14 mouse cellular contexts compared by ENCODE assay signal in the genomic region with DNA sequence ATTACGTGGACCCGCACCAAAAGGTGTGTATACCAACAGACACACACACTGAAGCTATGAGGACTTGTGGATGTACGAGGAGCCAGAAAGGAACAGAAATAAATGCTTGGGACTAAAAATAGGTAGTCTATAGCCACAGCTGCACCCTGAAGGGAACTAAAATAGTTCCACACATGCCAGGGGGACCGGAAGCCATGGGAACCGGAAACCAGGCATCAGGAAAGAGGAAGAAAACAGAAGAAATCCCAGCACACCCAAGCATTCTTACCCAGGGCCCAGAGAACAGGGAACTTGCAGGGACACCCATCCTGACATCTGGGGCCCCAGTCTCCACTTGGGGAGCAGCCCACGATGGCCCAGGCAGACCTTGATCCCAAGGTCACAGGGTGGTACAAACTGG. TPM values are rescaled to one million over a fixed set of nuclear protein-coding genes. Genes with fewer than 3 reads are reported as not detected.
A peak's percentile ranks its signal among the peaks of the same experiment; 100 is the strongest.
DNase-seq lines count a peak whose midpoint lies in the region; ATAC-seq lines count a peak whose summit lies in the region.
"Had no signal": no experiment of that assay in that cellular context is flagged by ENCODE, and none has a peak within 500 bp of the region (broad histone marks: within the 10 kb centered on the region; RNA-seq: fewer than 3 reads in every experiment).

No protein-coding gene starts in this region.

- no peaks in the 10 kb centered on the region for H3K27me3 ChIP-seq in liver, embryonic 15.5 days

- H3K4me1 ChIP-seq in liver, embryonic 15.5 days (replicated peaks): peaks cover 62% of the 10 kb centered on the region

- DNase-seq in gastrocnemius, postnatal 14 days: peak; percentile 28
- no peak for DNase-seq in gastrocnemius, adult 8-10 months (ENCODE audit: low spot score in 2 of 2)
- no peak for DNase-seq in liver
- peak; percentile 62 for DNase-seq in heart, adult 8-10 months (ENCODE audit: low spot score)
- no peak for DNase-seq in cerebellum, postnatal 36 days
- DNase-seq in embryo, embryonic 10 days (ENCODE audit: low spot score): no peak
- DNase-seq: B cell, adult 2 months; cerebellum, adult 18-20 months; thymus, postnatal 36 days had no signal

- no peak overlapping the region for H3K9ac ChIP-seq in liver, embryonic 15.5 days
- H3K9ac ChIP-seq: hindbrain, embryonic 14.5 days had no signal

- H3K4me3 ChIP-seq in liver, embryonic 15.5 days (replicated peaks): no peak overlapping the region

- H3K36me3 ChIP-seq in liver, embryonic 15.5 days (replicated peaks): peaks cover 21% of the 10 kb centered on the region; the same call in 1 of the 2 replicates

- ATAC-seq in liver, embryonic 15.5 days (ENCODE audit: insufficient read depth): no peak
- peak; percentile 53 for ATAC-seq in megakaryocyte progenitor cell, adult 5-6 weeks (replicated peaks; ENCODE audit: poor library complexity)
- ATAC-seq: midbrain, embryonic 16.5 days had no signal

- intact Hi-C loops in gastrocnemius, postnatal 14 days (cut with DNase I; ENCODE audit: low total_unique reads): no loop called here

- H3K9me3 ChIP-seq in liver, embryonic 15.5 days (replicated peaks): no peaks in the 10 kb centered on the region

- WGBS in liver, embryonic 15.5 days (ENCODE audit: insufficient replicate concordance): 52% methylated on average over 6 of the region's 6 CpGs

- H3K4me2 ChIP-seq in liver, embryonic 15.5 days: no peak overlapping the region
- H3K4me2 ChIP-seq: hindbrain, embryonic 14.5 days had no signal

- peak overlapping the region; percentile 10; the same call in 1 of the 2 replicates for H3K27ac ChIP-seq in liver, embryonic 15.5 days (replicated peaks)
- H3K27ac ChIP-seq: hindbrain, embryonic 14.5 days had no signal

RNA-seq across cellular contexts. Expression of a gene that starts 7.9 kb away (rescaled TPM):
- 10 to 100 TPM; 55.0 to 80.1 TPM for total RNA-seq in gastrocnemius, postnatal 14 days (2021)
- 10 to 100 TPM; 11.1 to 19.0 (median 13.3) TPM for total RNA-seq in gastrocnemius, adult 8-10 months (2022)
- 76.6 and 87.3 TPM in 2 replicates for polyA plus RNA-seq in liver, embryonic 15.5 days (2015; fragmentation: Nextera tagmentation; extraction: Ambion mirVana)
- 10 to 100 TPM; 21.8 to 27.3 (median 25.7) TPM for total RNA-seq in heart, adult 8-10 months (2022)
- total RNA-seq in megakaryocyte progenitor cell, adult 5-6 weeks (2015): 58.9 and 60.4 TPM in 2 replicates
- 52.3 and 59.6 TPM in 2 replicates for total RNA-seq in megakaryocyte progenitor cell, adult 5-6 weeks (2017)

RNA-seq across cellular contexts. Expression of a gene that starts 56.1 kb away (rescaled TPM):
- not detected for total RNA-seq in gastrocnemius, postnatal 14 days (2021)
- under 1 TPM in 2 of 4 experiments, not detected in 2; 0.31 to 0.34 TPM for total RNA-seq in gastrocnemius, adult 8-10 months (2022)
- 0.31 and 0.35 TPM in 2 replicates for polyA plus RNA-seq in liver, embryonic 15.5 days (2015; fragmentation: Nextera tagmentation; extraction: Ambion mirVana)
- total RNA-seq in heart, adult 8-10 months (2022): not detected
- total RNA-seq in megakaryocyte progenitor cell, adult 5-6 weeks (2015): not detected in 2 replicates
- total RNA-seq in megakaryocyte progenitor cell, adult 5-6 weeks (2017): 0.91 and 1.3 TPM in 2 replicates
- polyA plus RNA-seq: large intestine, adult 2 months had no signal

RNA-seq across cellular contexts. Expression of a gene that starts 57.0 kb away (rescaled TPM):
- 1,000 to 10,000 TPM in 1 of 2 experiments, 100 to 1,000 TPM in 1; 660 to 1,001 TPM for total RNA-seq in gastrocnemius, postnatal 14 days (2021)
- 1,000 to 10,000 TPM; 1,167 to 1,677 (median 1,560) TPM for total RNA-seq in gastrocnemius, adult 8-10 months (2022)
- polyA plus RNA-seq in liver, embryonic 15.5 days (2015; fragmentation: Nextera tagmentation; extraction: Ambion mirVana): 563 and 623 TPM in 2 replicates
- total RNA-seq in heart, adult 8-10 months (2022): 1,000 to 10,000 TPM in 2 of 4 experiments, 100 to 1,000 TPM in 2; 839 to 1,234 (median 1,027) TPM
- total RNA-seq in megakaryocyte progenitor cell, adult 5-6 weeks (2015): 172 and 201 TPM in 2 replicates
- total RNA-seq in megakaryocyte progenitor cell, adult 5-6 weeks (2017): 204 and 293 TPM in 2 replicates

Comparison
In these comparisons a context has a peak if more than half of its experiments do, and no peak if none do; other contexts are left out.
1. DNase-seq: peak in gastrocnemius, postnatal 14 days (single experiment) and heart, adult 8-10 months (single experiment); none in gastrocnemius, adult 8-10 months (0 of 2), liver (single experiment), cerebellum, postnatal 36 days (0 of 2) and embryo, embryonic 10 days (single experiment).